Mouse (Mus musculus) kidney, postnatal 0 days (tissue): Measurements from ENCODE around the gene Ccdc181. TPM values are rescaled to one million over a fixed set of nuclear protein-coding genes. Genes with fewer than 3 reads are reported as not detected.

Experiments used
- ATAC-seq: fragments of 200-750 bp; cut with Nextera tagmentation; replicated peaks from 2 replicates; pipeline ENCODE4 v1.8.0; 2017; ENCODE audit warnings: low read depth, moderate number of reproducible peaks, moderate TSS enrichment, moderate library complexity; ENCODE audit not compliant: low FRiP score
- DNase-seq: peaks from one replicate; pipeline ENCODE4 v3.0.0-alpha.2; 2016; ENCODE audit warnings: low spot score
- H3K27ac ChIP-seq: fragments of 300-500 bp; sonication (generic); 2 replicates; pipeline ENCODE4 v1.5.1; 2014; ENCODE audit warnings: mild to moderate bottlenecking
- H3K27me3 ChIP-seq: fragments of 300-500 bp; sonication (generic); 2 replicates; pipeline ENCODE4 v1.6.1; 2014; ENCODE audit warnings: low read length, mixed read lengths; ENCODE audit not compliant: insufficient read depth
- H3K36me3 ChIP-seq: fragments of 300-500 bp; sonication (generic); 2 replicates; pipeline ENCODE4 v1.6.1; 2014; ENCODE audit warnings: low read length, mixed read lengths; ENCODE audit not compliant: insufficient read depth
- H3K4me1 ChIP-seq: fragments of 300-500 bp; sonication (generic); replicated peaks from 2 replicates; pipeline ENCODE4 v1.6.1; 2014; ENCODE audit warnings: antibody characterized with exemption, low read length, mixed read lengths; ENCODE audit not compliant: insufficient read depth
- H3K4me2 ChIP-seq: fragments of 300-500 bp; sonication (generic); 2 replicates; pipeline ENCODE4 v1.6.1; 2014; ENCODE audit warnings: mild to moderate bottlenecking, low read length, moderate library complexity, mixed read lengths
- H3K4me3 ChIP-seq: fragments of 300-500 bp; sonication (generic); replicated peaks from 2 replicates; pipeline ENCODE4 v1.5.1; 2014; ENCODE audit warnings: low read depth, low read length
- H3K9ac ChIP-seq: fragments of 300-500 bp; sonication (generic); 2 replicates; pipeline ENCODE4 v1.6.1; 2014; ENCODE audit warnings: low read depth, low read length
- H3K9me3 ChIP-seq: fragments of 300-500 bp; sonication (generic); replicated peaks from 2 replicates; pipeline ENCODE4 v1.6.1; 2016; ENCODE audit warnings: low read length, inconsistent platforms, mixed read lengths
- CTCF ChIP-seq: IDR thresholded peaks from 2 replicates; pipeline ENCODE4 v1.5.1; 2016; ENCODE audit warnings: antibody characterized with exemption, low read depth, mild to moderate bottlenecking, moderate library complexity
- WGBS: fragments of 180-500 bp; shearing (Covaris S2); extraction: QIAGEN DNeasy Blood & Tissue Kit; methylation state at CpG from one replicate; pipeline ENCODE4 v1.1.7; 2014; 5-methylcytosine and 5-hydroxymethylcytosine counted together
- polyA plus RNA-seq: library from polyadenylated mRNA; unstranded; fragments of >200 nt; fragmentation: Nextera tagmentation; extraction: Ambion mirVana; gene quantifications from 2 replicates; pipeline ENCODE4 v1.2.1, GENCODE M21; 2015

Gene Ccdc181
- polyA plus RNA-seq, 1 experiment from 2014 or later = 15.7 TPM

DNA sequence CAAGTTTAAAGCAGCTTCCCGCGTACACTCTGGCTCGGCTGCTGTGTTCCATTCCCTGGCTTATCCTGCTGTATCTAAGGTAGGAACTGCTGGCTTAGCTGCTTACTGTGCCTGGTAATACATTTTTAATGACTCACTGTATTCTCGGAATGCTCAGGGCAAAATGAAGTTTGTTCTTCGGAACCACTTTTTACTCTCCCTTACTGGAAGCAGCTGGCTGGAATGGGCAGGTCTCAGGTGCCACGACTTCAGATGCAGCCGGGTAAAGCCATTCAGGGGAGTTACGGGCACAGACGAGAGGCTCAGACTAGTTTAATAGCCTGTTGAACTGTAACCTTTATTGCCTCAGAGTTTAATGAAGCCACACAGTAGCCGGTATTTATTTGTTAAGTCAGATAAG, 46.0 kb downstream of the Ccdc181 start:
- 50% methylated on average over 10 of the region's 10 CpGs for WGBS
- no peaks in the 10 kb centered on the region for H3K27me3 ChIP-seq
- ATAC-seq (peak; percentile 81), DNase-seq (peak; percentile 44)
- H3K4me1 ChIP-seq = peaks cover 7% of the 10 kb centered on the region; the same call in 1 of the 2 replicates
- no peaks in the 10 kb centered on the region for H3K9me3 ChIP-seq
- H3K4me3 ChIP-seq = no peak overlapping the region
- peaks cover 3% of the 10 kb centered on the region; the same call in 1 of the 2 replicates for H3K36me3 ChIP-seq
- no peak overlapping the region for H3K4me2 ChIP-seq
- peak overlapping the region; percentile 54; the same call in 1 of the 2 replicates for H3K27ac ChIP-seq
- TF ChIP-seq CTCF = no peak
- H3K9ac ChIP-seq = no peak overlapping the region

DNA sequence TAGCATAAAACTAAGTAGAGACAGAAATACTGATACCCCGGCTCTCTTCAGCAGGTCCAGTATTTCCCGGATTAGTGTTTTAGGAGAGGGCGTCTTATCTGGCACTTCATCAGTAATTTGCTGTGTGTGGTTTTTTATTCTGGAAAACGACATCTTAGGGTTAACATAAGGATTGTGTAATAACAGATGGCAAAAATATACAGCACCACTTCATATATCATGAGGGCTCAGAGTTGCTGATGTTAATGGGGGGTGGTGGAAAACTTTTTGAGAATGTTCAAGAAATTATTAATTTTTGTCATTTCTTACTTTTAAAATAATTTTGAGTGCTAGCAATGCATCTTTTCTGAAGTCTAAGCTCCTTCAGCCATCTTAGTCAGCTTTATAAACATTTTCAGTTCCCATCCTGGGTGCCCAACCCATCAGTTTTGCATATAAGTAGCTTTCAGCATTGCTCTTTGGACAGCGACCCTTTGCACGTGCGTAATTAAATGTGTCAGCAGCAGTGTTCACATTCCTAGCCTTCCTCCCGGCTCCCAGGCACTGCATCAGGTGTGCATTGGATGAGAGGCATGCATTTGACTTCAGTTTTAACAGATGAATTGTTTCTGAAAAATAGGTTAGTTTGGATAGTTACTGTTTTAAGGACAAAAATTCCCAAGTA, 47.7 kb downstream of the Ccdc181 start:
- H3K27me3 ChIP-seq = no peaks in the 10 kb centered on the region
- no peaks in the 10 kb centered on the region for H3K9me3 ChIP-seq
- DNase-seq (peak; percentile 32), ATAC-seq (no peak)
- no peaks in the 10 kb centered on the region for H3K36me3 ChIP-seq
- no peak overlapping the region for H3K4me2 ChIP-seq
- no peak for TF ChIP-seq CTCF
- H3K27ac ChIP-seq = no peak overlapping the region
- H3K4me1 ChIP-seq = peaks cover 7% of the 10 kb centered on the region; the same call in 1 of the 2 replicates
- 64% methylated on average over 8 of the region's 8 CpGs for WGBS
- no peak overlapping the region for H3K4me3 ChIP-seq
- no peak overlapping the region for H3K9ac ChIP-seq

DNA sequence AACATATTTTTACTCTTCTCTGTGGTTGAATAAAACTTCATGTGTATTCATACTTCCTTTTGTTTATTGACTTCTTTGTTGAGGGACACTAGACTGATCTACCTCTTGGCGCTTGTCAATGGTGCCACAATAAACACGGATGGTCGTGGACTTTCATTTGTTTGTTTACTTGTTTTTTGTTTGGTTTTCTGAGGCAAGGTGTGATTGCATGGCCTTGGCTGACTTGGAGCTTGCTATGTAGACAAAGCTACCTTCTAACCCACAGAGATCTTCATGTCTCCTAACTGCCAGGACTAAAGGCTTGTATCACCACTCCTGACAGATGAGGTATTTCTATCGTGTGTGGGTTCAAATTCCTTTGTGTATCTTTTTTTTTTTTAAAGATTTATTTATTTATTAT, 48.8 kb downstream of the Ccdc181 start:
- DNase-seq (no peak), ATAC-seq (no peak)
- H3K4me3 ChIP-seq = no peak overlapping the region
- H3K27ac ChIP-seq = no peak overlapping the region
- WGBS = 80% methylated on average over 4 of the region's 4 CpGs
- TF ChIP-seq CTCF = no peak
- H3K4me1 ChIP-seq = peaks cover 7% of the 10 kb centered on the region; the same call in 1 of the 2 replicates
- no peak overlapping the region for H3K4me2 ChIP-seq
- H3K36me3 ChIP-seq = 0 out of 2 replicates have a peak, but pooled peaks cover 3% of the 10 kb centered on the region
- no peaks in the 10 kb centered on the region for H3K9me3 ChIP-seq
- H3K27me3 ChIP-seq = no peaks in the 10 kb centered on the region
- no peak overlapping the region for H3K9ac ChIP-seq

DNA sequence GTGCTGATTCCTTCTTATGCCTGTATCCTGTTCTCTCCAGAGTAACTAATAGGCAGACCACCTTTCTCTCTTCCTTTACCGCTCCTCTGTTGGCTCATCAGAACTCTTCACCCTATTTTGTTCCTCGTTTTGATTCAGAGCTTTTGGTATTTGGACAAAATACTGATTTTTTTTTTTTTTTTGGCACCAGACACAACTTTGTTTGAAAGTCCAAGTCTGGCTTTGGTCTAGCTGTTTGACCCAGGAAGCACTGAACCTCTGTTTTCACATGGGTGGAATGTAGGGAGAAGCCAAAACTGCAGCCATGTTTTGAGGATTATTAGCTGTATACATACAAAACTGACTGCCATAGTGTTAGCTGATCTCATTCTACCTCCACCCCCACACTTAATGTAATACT, 49.5 kb downstream of the Ccdc181 start:
- H3K9ac ChIP-seq = no peak overlapping the region
- no peaks in the 10 kb centered on the region for H3K27me3 ChIP-seq
- no peak overlapping the region for H3K4me3 ChIP-seq
- no peak for ATAC-seq
- DNase-seq = peak; percentile 21
- 73% methylated on average over 2 of the region's 2 CpGs for WGBS
- no peak for TF ChIP-seq CTCF
- 0 out of 2 replicates have a peak, but pooled peaks cover 3% of the 10 kb centered on the region for H3K36me3 ChIP-seq
- no peak overlapping the region for H3K27ac ChIP-seq
- H3K4me1 ChIP-seq = peaks cover 7% of the 10 kb centered on the region; the same call in 1 of the 2 replicates
- H3K9me3 ChIP-seq = no peaks in the 10 kb centered on the region
- H3K4me2 ChIP-seq = no peak overlapping the region

DNA sequence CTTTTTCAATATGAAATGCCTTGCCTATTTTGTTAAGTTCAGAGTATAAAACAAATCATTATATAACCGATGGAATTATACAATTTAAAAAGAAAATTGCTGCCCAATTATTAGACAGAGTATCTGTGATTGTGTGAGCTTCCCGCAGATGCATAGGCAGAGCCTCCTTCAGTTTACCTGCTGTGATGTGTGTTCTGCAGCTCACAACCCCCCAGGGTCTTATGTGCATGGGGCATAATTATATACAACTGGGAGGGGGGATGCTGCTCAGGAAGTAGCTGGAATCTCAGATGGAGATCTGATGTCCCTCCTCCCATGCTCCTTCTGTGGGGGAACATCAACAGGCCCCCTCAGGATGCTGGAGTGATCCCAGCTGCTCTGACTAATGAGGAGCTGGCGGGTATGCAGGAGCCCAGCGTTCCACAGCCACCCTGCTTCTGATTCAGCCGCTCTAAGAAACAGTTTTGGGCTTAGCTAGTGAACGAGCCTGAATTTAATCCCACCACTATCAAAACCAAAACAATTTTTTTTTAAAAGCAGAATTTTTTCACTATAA, 51.3 kb downstream of the Ccdc181 start:
- no peak for TF ChIP-seq CTCF
- no peaks in the 10 kb centered on the region for H3K9me3 ChIP-seq
- ATAC-seq (no peak; the same call in 1 of the 2 replicates), DNase-seq (peak; percentile 51)
- 0 out of 2 replicates have a peak, but pooled peaks cover 9% of the 10 kb centered on the region for H3K36me3 ChIP-seq
- H3K9ac ChIP-seq = no peak overlapping the region
- WGBS = 52% methylated on average over 6 of the region's 6 CpGs
- H3K27me3 ChIP-seq = no peaks in the 10 kb centered on the region
- no peak overlapping the region for H3K4me2 ChIP-seq
- H3K4me3 ChIP-seq = no peak overlapping the region
- H3K27ac ChIP-seq = no peak overlapping the region
- H3K4me1 ChIP-seq = 0 out of 2 replicates have a peak, but pooled peaks cover 3% of the 10 kb centered on the region

DNA sequence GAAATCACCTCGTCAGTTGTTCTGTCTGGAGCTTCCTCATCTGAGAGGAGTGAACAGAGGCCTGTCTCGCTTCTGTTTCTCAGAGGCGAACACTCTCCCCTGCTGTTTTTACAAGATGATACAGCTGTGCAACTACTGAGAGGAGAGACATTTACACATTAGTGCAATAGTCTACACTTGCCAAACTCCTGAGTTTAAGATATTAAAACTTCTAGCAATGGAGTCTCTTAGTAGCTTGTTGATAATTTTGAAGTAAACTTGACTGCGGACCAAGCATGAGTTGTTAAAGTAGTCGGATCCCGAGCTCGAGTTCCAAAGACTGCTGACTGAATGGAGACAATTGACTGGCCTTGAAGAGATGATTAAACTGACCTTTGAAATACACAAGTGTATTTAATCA, 52.4 kb downstream of the Ccdc181 start:
- no peak overlapping the region for H3K27ac ChIP-seq
- no peak overlapping the region for H3K9ac ChIP-seq
- no peaks in the 10 kb centered on the region for H3K27me3 ChIP-seq
- ATAC-seq (no peak), DNase-seq (no peak)
- WGBS = 76% methylated on average over 7 of the region's 7 CpGs
- no peak overlapping the region for H3K4me2 ChIP-seq
- no peak for TF ChIP-seq CTCF
- no peaks in the 10 kb centered on the region for H3K9me3 ChIP-seq
- H3K36me3 ChIP-seq = peaks cover 9% of the 10 kb centered on the region; the same call in 1 of the 2 replicates
- no peaks in the 10 kb centered on the region for H3K4me1 ChIP-seq
- no peak overlapping the region for H3K4me3 ChIP-seq
